Mouse (Mus musculus) testis, adult 2 months (tissue): ENCODE measurements around the gene Washc1.

ENCODE experiments used
- CTCF ChIP-seq: fragments of 200-500 bp; IDR thresholded peaks from 2 replicates; pipeline ENCODE4 v1.5.1; 2012; ENCODE audit warnings: low read depth, mild to moderate bottlenecking, inconsistent platforms, low read length, moderate library complexity; ENCODE audit not compliant: control insufficient read depth, insufficient read depth, insufficient replicate concordance
- POLR2A ChIP-seq: fragments of 200-500 bp; IDR thresholded peaks from 2 replicates; pipeline ENCODE4 v1.6.1; 2012; ENCODE audit warnings: low read depth, mild to moderate bottlenecking, inconsistent platforms, low read length, moderate library complexity; ENCODE audit not compliant: control insufficient read depth

DNA sequence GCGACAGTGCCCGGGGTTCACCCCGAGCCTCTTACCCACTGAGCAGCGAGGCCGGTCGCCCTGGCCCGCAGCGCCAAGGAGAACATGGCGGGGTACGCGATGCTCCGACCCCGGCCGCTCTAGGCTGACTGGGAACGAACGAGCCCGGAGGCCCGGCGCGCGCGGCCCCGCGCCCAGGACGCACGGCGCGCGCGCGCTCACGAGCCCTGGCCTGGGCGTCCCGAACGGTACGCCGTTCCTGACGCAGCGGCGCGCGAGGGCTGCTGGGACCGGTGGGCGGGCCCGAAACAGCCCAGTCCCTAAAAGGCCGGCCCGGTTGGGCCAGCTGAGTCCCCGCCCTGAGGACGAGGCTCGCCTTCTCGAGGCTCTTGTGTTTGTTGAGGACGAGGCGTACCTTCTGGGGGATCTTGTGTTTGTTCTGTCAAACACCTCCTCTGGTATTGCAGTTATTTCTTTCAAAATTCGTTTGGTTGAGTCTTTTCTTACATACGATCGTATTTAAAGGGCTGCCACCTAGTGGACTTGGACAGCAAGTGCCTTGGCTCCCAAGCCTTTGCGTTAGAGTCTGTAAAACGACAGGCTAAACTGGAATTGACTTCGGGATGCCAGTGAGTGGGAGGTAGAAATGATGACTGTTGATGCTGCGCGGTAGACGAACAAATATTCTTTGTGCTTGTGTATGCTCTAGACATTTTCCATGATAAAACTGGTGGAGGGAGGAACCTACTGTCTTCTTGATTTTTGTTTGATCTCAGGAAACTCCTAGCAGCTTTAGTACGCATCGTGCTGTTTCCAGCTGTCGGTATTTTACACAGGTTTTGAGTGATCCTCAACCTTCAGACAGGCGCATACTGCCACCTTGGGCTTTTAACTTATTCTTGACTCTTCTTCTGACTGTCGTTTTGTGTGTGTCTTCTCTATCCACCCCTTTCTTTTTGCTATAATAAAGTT is 9.7 kb upstream of the Washc1 start, which contains the start of gene Ndufv2:
- TF ChIP-seq POLR2A (peak; percentile 95), CTCF (peak; percentile 43; the same call in 1 of the 2 replicates)
